Mouse (Mus musculus): ENCODE measurements around the gene Cped1. TPM values are rescaled to one million over a fixed set of nuclear protein-coding genes. Genes with fewer than 3 reads are reported as not detected.
A peak's percentile ranks its signal among the peaks of the same experiment; 100 is the strongest.

The Cped1 gene
- polyA plus RNA-seq, 1 experiment from 2014 or later, result 10.4 TPM

DNA sequence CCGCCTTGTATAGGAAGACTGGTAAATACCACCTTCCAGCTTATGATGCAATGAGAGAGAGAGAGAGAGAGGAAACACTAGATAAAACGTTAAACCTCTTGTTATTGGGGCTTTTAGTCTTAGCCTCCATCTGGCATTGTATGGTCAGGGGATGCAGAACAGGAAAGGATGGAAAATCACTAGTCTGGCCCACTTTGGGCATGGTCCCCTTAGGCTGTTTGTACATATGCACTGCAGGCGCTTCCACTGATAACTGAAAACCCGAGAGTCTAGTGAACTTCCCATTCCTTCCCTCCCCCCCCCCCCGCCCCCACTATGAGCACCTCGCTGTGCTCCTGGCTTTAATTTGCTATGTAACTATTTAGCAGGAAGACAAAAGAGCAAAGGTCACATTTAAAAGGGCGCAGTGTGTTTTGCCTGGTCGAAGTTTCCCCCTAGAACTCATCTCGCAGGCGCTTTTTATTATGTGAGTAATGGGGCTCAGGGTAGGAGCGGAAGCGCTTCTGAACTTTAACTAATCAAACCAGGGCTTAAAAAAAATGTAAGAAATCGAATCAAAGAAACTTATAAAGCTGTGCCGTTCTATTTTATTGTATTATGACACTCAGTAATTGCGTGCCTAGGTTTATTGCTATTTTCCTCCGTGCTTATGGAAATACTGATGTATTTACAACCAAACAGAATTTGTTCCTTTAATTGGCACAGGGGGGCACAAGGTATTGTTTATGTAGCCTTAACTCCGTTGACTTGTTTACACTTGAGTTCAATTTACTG, 40.1 kb downstream of the Cped1 start:
- H3K27ac ChIP-seq (replicated peaks), result no peak overlapping the region
- no peak overlapping the region for H3K9ac ChIP-seq (ENCODE audit: low read length)
- ATAC-seq (ENCODE audit: low FRiP score, low TSS enrichment) (no peak), DNase-seq (ENCODE audit: low spot score) (no peak)
- H3K27me3 ChIP-seq (ENCODE audit: control insufficient read depth, insufficient read depth, low read length), result no peaks in the 10 kb centered on the region
- H3K4me1 ChIP-seq (replicated peaks; ENCODE audit: control insufficient read depth, insufficient read depth), result no peaks in the 10 kb centered on the region
- no peaks in the 10 kb centered on the region for H3K36me3 ChIP-seq (ENCODE audit: control insufficient read depth, insufficient read depth, low read length)
- no peak overlapping the region for H3K4me3 ChIP-seq (ENCODE audit: low read depth, low read length)
- 24% methylated on average over 17 of the region's 17 CpGs for WGBS
- no peak for TF ChIP-seq CTCF (IDR thresholded peaks at IDR 0.05; ENCODE audit: low read depth)
- TF ChIP-seq EP300 (optimal IDR thresholded peaks at IDR 0.05), result no peak
- no peaks in the 10 kb centered on the region for H3K9me3 ChIP-seq (ENCODE audit: control insufficient read depth, low read length)
- peak overlapping the region; percentile 29 for H3K4me2 ChIP-seq (replicated peaks; ENCODE audit: low read depth)

- DNase-seq (ENCODE audit: low spot score) (no peak), ATAC-seq (ENCODE audit: low FRiP score, low TSS enrichment) (no peak)
- Histone ChIP-seq H3K27me3 (ENCODE audit: control insufficient read depth, insufficient read depth, low read length) (no peaks in the 10 kb centered on the region), H3K9ac (ENCODE audit: low read length) (no peak overlapping the region), H3K9me3 (ENCODE audit: control insufficient read depth, low read length) (no peaks in the 10 kb centered on the region), H3K4me1 (replicated peaks; ENCODE audit: control insufficient read depth, insufficient read depth) (no peaks in the 10 kb centered on the region), H3K27ac (replicated peaks) (no peak overlapping the region), H3K36me3 (ENCODE audit: control insufficient read depth, insufficient read depth, low read length) (no peaks in the 10 kb centered on the region), H3K4me3 (ENCODE audit: low read depth, low read length) (no peak overlapping the region), H3K4me2 (replicated peaks; ENCODE audit: low read depth) (peak overlapping the region; percentile 29)
- TF ChIP-seq CTCF (IDR thresholded peaks at IDR 0.05; ENCODE audit: low read depth), result no peak
- TF ChIP-seq EP300 (optimal IDR thresholded peaks at IDR 0.05), result no peak
- WGBS, result 46% methylated on average over 4 of the region's 4 CpGs
These were observed 40.6 kb downstream of the Cped1 start for GRCm38 (mm10) chr6:22026358-22026673.

GRCm38 (mm10) chr6:22026761-22027594, 41.3 kb downstream of the Cped1 start:
- Histone ChIP-seq H3K4me2 (replicated peaks; ENCODE audit: low read depth) (no peak overlapping the region), H3K9me3 (ENCODE audit: control insufficient read depth, low read length) (no peaks in the 10 kb centered on the region), H3K27ac (replicated peaks) (no peak overlapping the region), H3K36me3 (ENCODE audit: control insufficient read depth, insufficient read depth, low read length) (no peaks in the 10 kb centered on the region), H3K9ac (ENCODE audit: low read length) (no peak overlapping the region), H3K4me3 (ENCODE audit: low read depth, low read length) (no peak overlapping the region), H3K4me1 (replicated peaks; ENCODE audit: control insufficient read depth, insufficient read depth) (no peaks in the 10 kb centered on the region), H3K27me3 (ENCODE audit: control insufficient read depth, insufficient read depth, low read length) (no peaks in the 10 kb centered on the region)
- WGBS, result 73% methylated on average over 9 of the region's 9 CpGs
- DNase-seq (ENCODE audit: low spot score), result no peak
- TF ChIP-seq CTCF (IDR thresholded peaks at IDR 0.05; ENCODE audit: low read depth) (no peak), EP300 (optimal IDR thresholded peaks at IDR 0.05) (no peak)
- ATAC-seq (ENCODE audit: low FRiP score, low TSS enrichment), result no peak

- DNase-seq (ENCODE audit: low spot score) (no peak), ATAC-seq (ENCODE audit: low FRiP score, low TSS enrichment) (no peak)
- Histone ChIP-seq H3K27me3 (ENCODE audit: control insufficient read depth, insufficient read depth, low read length) (no peaks in the 10 kb centered on the region), H3K36me3 (ENCODE audit: control insufficient read depth, insufficient read depth, low read length) (no peaks in the 10 kb centered on the region), H3K9me3 (ENCODE audit: control insufficient read depth, low read length) (no peaks in the 10 kb centered on the region), H3K9ac (ENCODE audit: low read length) (no peak overlapping the region), H3K4me3 (ENCODE audit: low read depth, low read length) (no peak overlapping the region), H3K4me2 (replicated peaks; ENCODE audit: low read depth) (no peak overlapping the region), H3K4me1 (replicated peaks; ENCODE audit: control insufficient read depth, insufficient read depth) (no peaks in the 10 kb centered on the region), H3K27ac (replicated peaks) (no peak overlapping the region)
- 96% methylated on average over 2 of the region's 2 CpGs for WGBS
- TF ChIP-seq CTCF (IDR thresholded peaks at IDR 0.05; ENCODE audit: low read depth), result no peak
- no peak for TF ChIP-seq EP300 (optimal IDR thresholded peaks at IDR 0.05)
These were observed 42.1 kb downstream of the Cped1 start for GRCm38 (mm10) chr6:22027854-22028253.

GRCm38 (mm10) chr6:22030381-22030780, 44.7 kb downstream of the Cped1 start:
- WGBS, result 79% methylated on average over 7 of the region's 7 CpGs

GRCm38 (mm10) chr6:22033188-22033587, 47.5 kb downstream of the Cped1 start:
- no peak for DNase-seq (ENCODE audit: low spot score)
- WGBS, result 62% methylated on average over 4 of the region's 4 CpGs
- no peak for ATAC-seq (ENCODE audit: low FRiP score, low TSS enrichment)

More at GRCm38 (mm10) chr6:22030381-22030780, 44.7 kb downstream of the Cped1 start:
- H3K4me1 ChIP-seq (replicated peaks; ENCODE audit: control insufficient read depth, insufficient read depth), result no peaks in the 10 kb centered on the region
- H3K27ac ChIP-seq (replicated peaks), result no peak overlapping the region
- H3K4me2 ChIP-seq (replicated peaks; ENCODE audit: low read depth), result no peak overlapping the region
- H3K27me3 ChIP-seq (ENCODE audit: control insufficient read depth, insufficient read depth, low read length), result no peaks in the 10 kb centered on the region
- no peak for ATAC-seq (ENCODE audit: low FRiP score, low TSS enrichment)
- no peak for TF ChIP-seq EP300 (optimal IDR thresholded peaks at IDR 0.05)
- no peak for TF ChIP-seq CTCF (IDR thresholded peaks at IDR 0.05; ENCODE audit: low read depth)
- H3K4me3 ChIP-seq (ENCODE audit: low read depth, low read length), result no peak overlapping the region
- no peaks in the 10 kb centered on the region for H3K9me3 ChIP-seq (ENCODE audit: control insufficient read depth, low read length)
- H3K36me3 ChIP-seq (ENCODE audit: control insufficient read depth, insufficient read depth, low read length), result no peaks in the 10 kb centered on the region
- no peak overlapping the region for H3K9ac ChIP-seq (ENCODE audit: low read length)
- no peak for DNase-seq (ENCODE audit: low spot score)

More at GRCm38 (mm10) chr6:22033188-22033587, 47.5 kb downstream of the Cped1 start:
- Histone ChIP-seq H3K27ac (replicated peaks) (no peak overlapping the region), H3K4me2 (replicated peaks; ENCODE audit: low read depth) (no peak overlapping the region), H3K27me3 (ENCODE audit: control insufficient read depth, insufficient read depth, low read length) (no peaks in the 10 kb centered on the region), H3K9ac (ENCODE audit: low read length) (no peak overlapping the region), H3K4me1 (replicated peaks; ENCODE audit: control insufficient read depth, insufficient read depth) (no peaks in the 10 kb centered on the region), H3K9me3 (ENCODE audit: control insufficient read depth, low read length) (no peaks in the 10 kb centered on the region), H3K4me3 (ENCODE audit: low read depth, low read length) (no peak overlapping the region), H3K36me3 (ENCODE audit: control insufficient read depth, insufficient read depth, low read length) (no peaks in the 10 kb centered on the region)
- TF ChIP-seq EP300 (optimal IDR thresholded peaks at IDR 0.05), result no peak
- no peak for TF ChIP-seq CTCF (IDR thresholded peaks at IDR 0.05; ENCODE audit: low read depth)
